Mouse (Mus musculus): Measurements from ENCODE around the gene Mrpl35. TPM values are rescaled to one million over a fixed set of nuclear protein-coding genes. Genes with fewer than 3 reads are reported as not detected.

The Mrpl35 gene
- polyA plus RNA-seq, 1 experiment from 2014 or later, result 61.3 TPM

Other genes with a start within 250 kb of the Mrpl35 start
- 34.1 and 35.1 TPM in 2 replicates for gene Kdm3a, start 194.0 kb downstream of the Mrpl35 start, polyA plus RNA-seq (2015; fragmentation: Nextera tagmentation; extraction: Ambion mirVana)
- 20.3 and 20.9 TPM in 2 replicates for gene Reep1, start 119.4 kb downstream of the Mrpl35 start, polyA plus RNA-seq (2015; fragmentation: Nextera tagmentation; extraction: Ambion mirVana)
- 368 and 402 TPM in 2 replicates for gene Immt, start 4.4 kb upstream of the Mrpl35 start, polyA plus RNA-seq (2015; fragmentation: Nextera tagmentation; extraction: Ambion mirVana)
- 107 and 114 TPM in 2 replicates for gene Ptcd3, start 81.8 kb upstream of the Mrpl35 start, polyA plus RNA-seq (2015; fragmentation: Nextera tagmentation; extraction: Ambion mirVana)
- 21.9 and 22.0 TPM in 2 replicates for gene Polr1a, start 82.1 kb upstream of the Mrpl35 start, polyA plus RNA-seq (2015; fragmentation: Nextera tagmentation; extraction: Ambion mirVana)